Mouse (Mus musculus) cortical plate, adult 2 months (tissue): ENCODE measurements around the gene Slc26a10. TPM values are rescaled to one million over a fixed set of nuclear protein-coding genes. Genes with fewer than 3 reads are reported as not detected.
"Not testable (repeated sequence)": the region's sequence is repeated elsewhere in the genome, so short reads cannot be mapped to it uniquely, and the experiment has no call there.

ENCODE experiments used
- H3K27ac ChIP-seq: fragments of 200-500 bp; 2 replicates; pipeline ENCODE4 v1.5.1; 2012; ENCODE audit warnings: low read length, control low read depth, inconsistent platforms; ENCODE audit not compliant: insufficient read depth
- H3K4me1 ChIP-seq: fragments of 200-500 bp; 2 replicates; pipeline ENCODE4 v1.6.1; 2011; ENCODE audit warnings: low read length; ENCODE audit not compliant: control insufficient read depth, insufficient read depth
- H3K4me3 ChIP-seq: fragments of 200-500 bp; 2 replicates; pipeline ENCODE4 v1.5.1; 2011; ENCODE audit warnings: mild to moderate bottlenecking, low read length, control low read depth; ENCODE audit not compliant: insufficient read depth
- CTCF ChIP-seq: fragments of 200-500 bp; IDR thresholded peaks from 2 replicates; pipeline ENCODE4 v1.5.1; 2011; ENCODE audit warnings: mild to moderate bottlenecking, control low read depth, low read length; ENCODE audit not compliant: insufficient read depth; ENCODE audit errors: extremely low read depth
- POLR2A ChIP-seq: fragments of 200-500 bp; IDR thresholded peaks from 2 replicates; pipeline ENCODE4 v1.6.1; 2011; ENCODE audit warnings: mild to moderate bottlenecking, low read length, control low read depth; ENCODE audit not compliant: insufficient read depth; ENCODE audit errors: extremely low read depth
- polyA plus RNA-seq: library from polyadenylated mRNA; depleted of rRNA; stranded (reverse); fragments of >200 nt; gene quantifications from 2 replicates; pipeline ENCODE4 v1.2.3, GENCODE M21; 2012

Slc26a10 gene
- polyA plus RNA-seq, 1 experiment: 8.7 TPM

DNA sequence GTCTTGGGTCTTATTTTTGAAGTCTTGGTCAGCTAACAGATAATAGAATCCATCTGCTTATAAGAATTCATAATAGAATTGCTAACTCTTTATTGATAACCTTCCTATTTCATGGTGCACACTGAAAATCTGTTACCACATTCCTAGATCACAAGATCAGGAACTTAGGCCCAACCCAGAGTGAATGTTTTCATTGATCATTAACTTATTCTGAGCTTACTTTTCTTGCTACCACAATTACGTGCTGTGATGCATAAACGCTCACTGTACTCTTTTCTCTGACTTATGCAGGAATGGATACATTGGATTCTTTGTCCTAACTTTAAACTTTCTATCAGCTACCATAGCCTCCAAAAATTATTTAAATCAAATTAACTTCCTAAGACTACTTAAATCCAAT is 26.2 kb downstream of the Slc26a10 start:
- no peak for TF ChIP-seq CTCF
- TF ChIP-seq POLR2A: no peak
- Histone ChIP-seq H3K4me3 (no peak overlapping the region), H3K4me1 (no peaks in the 10 kb centered on the region), H3K27ac (no peak overlapping the region)

DNA sequence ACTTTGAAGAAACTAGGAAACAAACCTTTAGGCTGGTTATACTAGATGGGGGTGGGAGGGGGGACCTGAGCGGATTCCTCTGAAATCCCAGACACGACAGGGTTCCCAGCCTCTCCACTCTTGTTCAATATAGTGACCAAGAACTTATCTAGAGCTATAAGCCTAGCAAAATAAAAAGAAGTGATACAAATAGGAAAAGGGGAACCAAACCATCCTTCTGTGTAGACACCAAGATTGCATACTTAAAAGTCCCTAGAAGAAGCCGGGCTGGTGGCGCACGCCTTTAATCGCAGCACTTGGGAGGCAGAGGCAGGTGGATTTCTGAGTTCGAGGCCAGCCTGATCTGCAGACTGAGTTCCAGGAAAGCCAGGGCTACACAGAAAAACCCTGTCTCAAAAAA is 27.1 kb downstream of the Slc26a10 start:
- no peak for TF ChIP-seq CTCF
- no peak for TF ChIP-seq POLR2A
- Histone ChIP-seq H3K4me3 (no peak overlapping the region), H3K27ac (no peak overlapping the region)

DNA sequence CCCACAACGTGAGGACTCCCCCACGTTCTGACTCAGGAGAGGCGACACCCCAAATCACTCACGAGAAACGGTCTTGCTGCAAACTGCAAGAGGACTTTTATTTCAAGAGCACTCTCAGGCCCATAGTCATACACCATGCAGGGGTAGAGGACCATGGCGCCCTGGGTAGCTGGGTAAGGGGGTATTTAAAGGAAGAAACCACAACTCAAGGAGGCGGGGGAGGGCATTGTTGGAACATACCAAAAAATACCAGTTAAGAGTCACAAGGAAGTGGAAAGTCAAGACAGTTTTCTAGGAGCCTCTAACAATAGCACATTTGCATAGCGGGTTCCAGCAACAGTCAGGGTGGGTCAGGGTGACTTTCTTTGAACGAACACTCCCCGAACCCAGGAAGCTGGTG is 27.9 kb downstream of the Slc26a10 start:
- not testable (repeated sequence) for H3K4me3 ChIP-seq, H3K4me1 ChIP-seq, H3K27ac ChIP-seq

More for the DNA sequence above, 27.1 kb downstream of the Slc26a10 start:
- H3K4me1 ChIP-seq: no peaks in the 10 kb centered on the region

DNA sequence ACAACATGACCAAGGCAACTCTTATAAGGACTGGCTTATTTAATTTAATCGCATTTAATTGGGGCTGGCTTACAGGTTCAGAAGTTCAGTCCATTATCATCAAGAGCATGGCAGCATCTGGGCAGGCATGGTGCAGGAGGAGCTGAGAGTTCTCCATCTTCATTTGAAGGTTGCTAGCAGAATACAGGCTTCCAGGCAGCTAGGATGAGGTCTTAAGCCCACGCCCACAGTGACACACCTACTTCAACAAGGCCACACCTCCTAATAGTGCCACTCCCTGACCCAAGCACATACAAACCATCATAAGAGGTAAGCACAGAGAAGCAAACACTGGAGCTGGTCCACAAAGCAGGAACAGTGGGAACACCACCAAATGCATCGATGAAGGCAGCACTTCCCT is 29.2 kb downstream of the Slc26a10 start:
- H3K4me1 ChIP-seq, H3K27ac ChIP-seq, H3K4me3 ChIP-seq: not testable (repeated sequence)

DNA sequence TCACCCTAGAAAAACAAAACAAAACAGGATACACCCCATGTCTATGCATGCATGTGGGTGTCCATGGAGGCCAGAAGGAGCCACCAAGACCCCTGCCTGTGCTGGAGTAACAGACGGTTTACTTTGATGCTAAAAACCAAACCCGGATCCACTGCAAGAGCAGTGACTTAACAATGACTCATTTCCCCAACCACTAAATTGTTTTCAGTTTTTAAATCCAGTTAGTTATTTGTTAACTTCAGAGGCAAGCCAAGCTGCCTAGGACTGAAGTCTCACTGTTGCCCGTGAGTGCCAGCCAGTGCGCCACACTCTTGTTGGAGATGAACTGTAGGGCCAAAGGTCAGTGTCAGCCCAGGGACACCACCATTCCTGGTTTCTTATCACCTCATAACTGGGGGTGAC is 30.0 kb downstream of the Slc26a10 start:
- TF ChIP-seq POLR2A (no peak), CTCF (no peak)
- no peak overlapping the region for H3K4me3 ChIP-seq
- no peak overlapping the region for H3K27ac ChIP-seq
- H3K4me1 ChIP-seq: no peaks in the 10 kb centered on the region

DNA sequence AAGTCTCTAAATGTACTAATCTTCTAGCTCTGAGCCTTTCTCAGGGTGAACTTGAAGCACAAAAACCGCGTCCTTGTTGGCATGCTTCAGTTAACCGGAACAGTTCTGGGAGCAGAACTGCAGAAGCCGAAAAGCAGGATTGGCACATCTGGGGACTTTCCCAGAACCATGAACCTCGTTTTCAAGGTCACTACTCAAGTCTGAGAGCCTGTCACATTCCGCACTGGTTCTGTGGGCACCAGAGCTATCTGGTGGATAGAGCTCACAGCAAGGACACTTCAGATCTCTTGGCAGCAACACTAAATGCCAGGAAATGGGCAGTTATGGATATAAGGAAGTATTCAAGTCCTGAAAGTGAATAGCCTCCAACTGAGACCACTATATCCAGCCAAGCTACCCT is 33.3 kb downstream of the Slc26a10 start:
- Histone ChIP-seq H3K4me1 (no peaks in the 10 kb centered on the region), H3K27ac (no peak overlapping the region), H3K4me3 (no peak overlapping the region)
- TF ChIP-seq CTCF: no peak
- no peak for TF ChIP-seq POLR2A

DNA sequence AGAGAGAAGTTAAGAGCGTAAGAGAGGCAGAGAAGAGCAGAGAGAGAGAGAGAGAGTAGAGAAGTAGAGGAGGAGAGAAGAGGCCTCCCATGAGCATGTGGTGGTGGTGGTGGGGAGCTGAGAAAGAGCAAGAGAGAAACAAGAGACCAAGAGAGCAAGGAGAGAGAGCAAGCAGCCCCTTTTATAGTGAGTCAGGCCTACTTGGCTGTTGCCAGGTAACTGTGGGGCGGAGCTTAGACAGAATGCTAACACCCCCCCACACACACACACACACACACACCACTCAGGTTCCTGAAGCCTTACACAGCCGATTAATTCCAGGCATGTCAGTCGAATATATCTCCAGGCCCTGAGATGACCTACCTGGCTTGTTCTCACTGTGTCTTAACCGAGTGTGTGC is 35.1 kb downstream of the Slc26a10 start:
- H3K4me3 ChIP-seq: no peak overlapping the region
- no peak for TF ChIP-seq CTCF
- no peak for TF ChIP-seq POLR2A
- H3K27ac ChIP-seq: no peak overlapping the region
- H3K4me1 ChIP-seq: no peaks in the 10 kb centered on the region

DNA sequence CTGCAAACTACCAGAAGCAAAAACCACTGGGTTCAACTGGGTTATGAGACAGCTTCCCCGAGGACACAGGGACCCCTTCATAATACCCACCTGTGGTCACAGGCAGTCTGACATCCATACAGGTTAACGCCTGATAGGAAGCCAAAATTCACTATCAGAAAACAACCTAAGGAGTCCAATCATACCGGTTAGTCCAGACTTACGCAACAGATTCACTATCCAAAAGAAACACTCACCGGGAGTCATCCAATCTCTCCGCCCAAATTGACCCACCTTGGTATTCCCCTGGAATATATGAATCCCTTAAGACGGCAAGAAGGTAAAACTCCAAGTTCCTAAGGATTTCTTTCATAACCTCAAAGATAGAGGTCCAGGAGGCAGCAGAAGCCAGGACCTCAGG is 35.9 kb downstream of the Slc26a10 start:
- TF ChIP-seq CTCF: no peak
- no peak for TF ChIP-seq POLR2A
- Histone ChIP-seq H3K27ac (no peak overlapping the region), H3K4me1 (no peaks in the 10 kb centered on the region), H3K4me3 (no peak overlapping the region)

DNA sequence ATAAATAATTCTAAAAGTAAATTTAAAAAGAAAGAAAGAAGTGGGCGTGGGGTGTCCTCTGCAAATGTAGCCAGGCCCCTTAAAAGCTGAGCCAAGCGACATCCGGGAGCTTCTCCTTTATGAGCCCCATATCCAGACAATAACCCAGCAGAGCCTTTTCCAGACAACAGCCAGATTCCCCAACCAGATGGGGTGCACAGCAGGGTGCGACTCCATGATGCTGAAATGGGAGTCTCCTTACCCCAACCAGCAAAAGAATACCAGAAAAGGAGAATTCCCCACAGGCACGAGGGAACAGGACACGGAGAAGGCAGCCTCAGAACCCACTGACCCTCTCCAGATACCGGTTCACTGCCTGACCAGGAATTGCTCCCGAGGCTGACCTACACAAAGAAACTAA is 37.2 kb downstream of the Slc26a10 start:
- Histone ChIP-seq H3K4me3 (no peak overlapping the region), H3K27ac (no peak overlapping the region), H3K4me1 (no peaks in the 10 kb centered on the region)
- TF ChIP-seq CTCF (no peak), POLR2A (no peak)

DNA sequence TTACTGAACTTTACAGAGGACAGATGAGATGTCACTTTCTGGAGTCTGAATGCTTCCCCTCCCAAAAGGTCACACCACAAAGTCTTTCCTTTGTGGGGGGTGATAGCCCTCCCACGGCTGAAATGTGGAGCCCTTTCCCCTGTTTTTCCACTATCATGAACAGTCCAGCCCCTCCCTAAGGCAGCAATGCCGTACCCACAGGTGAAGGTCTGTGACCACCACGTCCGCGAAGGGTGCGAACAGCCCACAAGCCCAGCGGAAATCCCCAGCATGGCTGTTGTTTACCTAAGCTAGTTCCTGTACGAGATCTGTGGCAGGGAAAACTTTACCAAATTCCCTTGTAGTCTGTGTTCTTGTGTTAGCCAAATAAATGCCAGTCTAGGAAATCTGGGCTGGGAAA is 38.9 kb downstream of the Slc26a10 start:
- Histone ChIP-seq H3K4me1 (no peaks in the 10 kb centered on the region), H3K27ac (no peak overlapping the region), H3K4me3 (no peak overlapping the region)
- no peak for TF ChIP-seq POLR2A
- no peak for TF ChIP-seq CTCF

DNA sequence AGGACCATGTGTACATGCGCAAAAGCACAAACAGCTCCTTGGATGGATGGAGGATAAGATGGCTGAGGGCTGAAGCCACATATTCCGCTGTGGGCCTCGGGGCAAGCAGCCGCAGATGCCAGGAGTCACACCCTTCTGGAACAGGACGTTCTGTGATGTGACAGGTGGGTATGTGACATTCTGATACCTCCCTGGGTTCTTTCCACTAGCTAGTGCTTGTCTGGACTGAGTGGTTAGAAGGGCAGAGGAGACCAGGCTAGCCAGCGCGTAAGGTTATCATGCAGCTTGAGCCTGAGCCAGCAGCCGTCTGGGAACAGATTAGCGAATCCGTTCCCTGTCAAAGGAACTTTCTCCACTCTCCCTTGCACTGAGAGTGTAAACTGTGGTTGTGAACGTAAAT is 39.5 kb downstream of the Slc26a10 start:
- Histone ChIP-seq H3K4me1 (no peaks in the 10 kb centered on the region), H3K27ac (no peak overlapping the region), H3K4me3 (no peak overlapping the region)
- TF ChIP-seq POLR2A (no peak), CTCF (no peak)
